Mouse (Mus musculus) heart, postnatal 0 days (tissue): ENCODE results near the gene Zfp74.

ENCODE experiments used
- CTCF ChIP-seq: IDR thresholded peaks from 2 replicates; pipeline ENCODE4 v1.5.1; 2016; ENCODE audit warnings: antibody characterized with exemption, control low read depth, low read depth
- EP300 ChIP-seq: IDR thresholded peaks from 2 replicates; pipeline ENCODE4 v1.6.1; 2016; ENCODE audit warnings: antibody characterized with exemption, low read depth

- no peak for TF ChIP-seq CTCF
- TF ChIP-seq EP300 = no peak
These were observed 49.8 kb downstream of the Zfp74 start for GRCm38 (mm10) chr7:29904101-29904500.
